Mouse (Mus musculus) spleen, adult 2 months (tissue): ENCODE measurements around the gene Ptcra.

ENCODE experiments used
- CTCF ChIP-seq: fragments of 200-500 bp; IDR thresholded peaks from 2 replicates; pipeline ENCODE4 v1.5.1; 2011; ENCODE audit warnings: mild to moderate bottlenecking, inconsistent platforms; ENCODE audit not compliant: insufficient read depth, insufficient read length, insufficient replicate concordance; ENCODE audit errors: extremely low read depth
- POLR2A ChIP-seq: fragments of 200-500 bp; IDR thresholded peaks from 2 replicates; pipeline ENCODE4 v1.6.1; 2011; ENCODE audit warnings: low read depth, low read length, inconsistent platforms

- no peak for TF ChIP-seq CTCF
- no peak for TF ChIP-seq POLR2A
Observed at GRCm38 (mm10) chr17:46763544-46763943, at the start of gene Ptcra.
